Mouse (Mus musculus): Measurements from ENCODE around the gene Wfdc18. TPM values are rescaled to one million over a fixed set of nuclear protein-coding genes. Genes with fewer than 3 reads are reported as not detected.

Gene Wfdc18
- polyA plus RNA-seq, 1 experiment from 2014 or later, result not detected

DNA sequence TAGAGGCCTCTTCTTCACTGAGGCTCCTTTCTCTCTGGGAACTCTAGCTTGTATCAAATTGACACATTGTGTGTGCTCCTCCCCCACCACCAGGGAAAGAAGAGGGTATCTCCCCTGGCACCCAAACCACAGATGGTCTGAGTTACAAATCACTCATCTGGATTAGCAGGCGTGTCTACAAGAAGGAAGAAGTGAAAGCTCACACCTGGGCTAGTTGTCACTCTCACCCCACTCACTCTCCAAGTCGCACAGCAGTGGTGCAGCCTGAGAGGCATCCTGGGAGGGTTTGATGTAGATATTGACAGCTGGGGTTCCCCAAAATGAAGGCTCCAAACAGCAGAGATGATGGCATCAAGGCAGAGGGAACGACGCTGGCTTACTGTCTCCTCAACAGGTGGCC lies 37.3 kb downstream of the Wfdc18 start:
- no peak overlapping the region for H3K4me2 ChIP-seq
- H3K9ac ChIP-seq (replicated peaks), result no peak overlapping the region
- H3K9me3 ChIP-seq (replicated peaks), result no peaks in the 10 kb centered on the region
- no peak for ATAC-seq (ENCODE audit: low FRiP score)
- WGBS, result 79% methylated on average over 4 of the region's 4 CpGs
- H3K36me3 ChIP-seq, result no peaks in the 10 kb centered on the region
- peaks cover 6% of the 10 kb centered on the region for H3K27me3 ChIP-seq (replicated peaks)
- no peaks in the 10 kb centered on the region for H3K4me1 ChIP-seq
- H3K27ac ChIP-seq (replicated peaks), result no peak overlapping the region
- H3K4me3 ChIP-seq (replicated peaks), result no peak overlapping the region

DNA sequence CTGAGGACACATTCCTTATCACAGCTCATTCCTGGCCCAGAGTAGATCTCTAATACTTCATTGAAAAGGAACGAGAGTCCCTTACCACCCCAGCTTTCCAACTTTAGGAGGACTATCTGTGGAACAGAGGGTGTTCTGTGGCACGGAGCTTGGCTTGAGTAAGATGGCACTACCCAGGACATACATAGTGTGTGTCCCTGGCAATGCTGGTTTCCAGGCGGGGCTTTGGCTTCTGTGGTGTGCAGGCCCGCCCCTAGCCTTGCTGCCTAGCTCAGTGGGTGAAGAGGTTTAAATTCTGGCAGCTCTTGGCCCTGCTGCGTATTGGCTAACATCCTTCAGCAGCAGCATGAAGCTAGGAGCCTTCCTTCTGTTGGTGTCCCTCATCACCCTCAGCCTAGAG lies 37.9 kb downstream of the Wfdc18 start, which contains the start of gene Wfdc21:
Gene Wfdc21, plus strand, starts transcription at position 260 of the 400 bp plus-strand sequence.
- Histone ChIP-seq H3K9ac (replicated peaks) (no peak within 1 kb of the TSS), H3K4me3 (replicated peaks) (no peak within 1 kb of the TSS), H3K27ac (replicated peaks) (no peak within 1 kb of the TSS), H3K4me1 (no peaks in the 10 kb centered on the region), H3K36me3 (no peaks in the 10 kb centered on the region), H3K27me3 (replicated peaks) (peaks cover 8% of the 10 kb centered on the region), H3K9me3 (replicated peaks) (no peaks in the 10 kb centered on the region), H3K4me2 (no peak within 1 kb of the TSS)
- WGBS, result 88% methylated on average over 5 of the region's 5 CpGs
- no peak for ATAC-seq (ENCODE audit: low FRiP score)

DNA sequence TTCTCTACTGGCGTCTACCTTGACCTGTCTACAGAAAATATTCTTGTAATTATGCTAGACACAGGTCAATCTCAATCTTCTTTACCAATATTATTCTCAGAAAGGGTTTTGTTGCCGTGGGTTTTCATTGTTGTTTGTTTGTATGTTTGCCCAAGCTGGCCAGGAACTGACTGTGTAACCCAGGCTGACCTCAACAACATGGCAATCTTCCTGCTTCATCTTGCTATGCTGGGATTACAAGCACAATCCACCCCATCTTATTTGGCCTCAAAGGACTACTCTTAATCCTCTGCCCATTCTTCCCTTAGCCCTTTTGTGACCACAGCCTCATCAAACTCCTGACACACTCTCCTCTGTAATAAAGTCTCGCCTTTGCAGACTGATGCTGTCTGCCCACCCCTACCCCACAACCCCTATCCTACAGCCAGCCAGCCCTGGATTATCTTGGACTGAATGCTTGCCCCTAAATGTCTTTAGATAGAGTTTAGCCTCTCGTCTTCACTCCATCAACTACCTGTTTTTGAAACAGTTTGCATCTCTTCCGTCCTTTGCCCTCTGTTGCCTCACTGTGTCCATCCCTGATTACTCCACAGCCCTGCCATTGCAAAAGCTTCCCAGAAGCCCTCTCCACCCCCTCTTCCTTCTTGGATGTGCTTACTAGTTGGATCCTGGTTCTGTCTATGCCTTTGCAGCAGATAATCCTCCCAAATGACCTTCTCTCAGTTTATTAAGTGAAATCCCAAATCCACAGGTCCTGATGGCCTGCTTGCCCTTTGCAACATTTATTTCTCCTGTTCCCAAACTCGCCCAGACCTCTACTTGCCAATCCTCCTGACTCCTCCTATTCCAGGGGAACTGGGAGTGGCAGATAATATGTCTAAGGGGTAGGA lies 38.8 kb downstream of the Wfdc18 start:
- no peak for ATAC-seq (ENCODE audit: low FRiP score)
- H3K4me3 ChIP-seq (replicated peaks), result no peak overlapping the region
- no peak overlapping the region for H3K4me2 ChIP-seq
- no peaks in the 10 kb centered on the region for H3K36me3 ChIP-seq
- H3K9me3 ChIP-seq (replicated peaks), result no peaks in the 10 kb centered on the region
- H3K27ac ChIP-seq (replicated peaks), result no peak overlapping the region
- peaks cover 12% of the 10 kb centered on the region for H3K27me3 ChIP-seq (replicated peaks)
- no peak overlapping the region for H3K9ac ChIP-seq (replicated peaks)
- no peaks in the 10 kb centered on the region for H3K4me1 ChIP-seq
- 72% methylated on average over 6 of the region's 6 CpGs for WGBS

DNA sequence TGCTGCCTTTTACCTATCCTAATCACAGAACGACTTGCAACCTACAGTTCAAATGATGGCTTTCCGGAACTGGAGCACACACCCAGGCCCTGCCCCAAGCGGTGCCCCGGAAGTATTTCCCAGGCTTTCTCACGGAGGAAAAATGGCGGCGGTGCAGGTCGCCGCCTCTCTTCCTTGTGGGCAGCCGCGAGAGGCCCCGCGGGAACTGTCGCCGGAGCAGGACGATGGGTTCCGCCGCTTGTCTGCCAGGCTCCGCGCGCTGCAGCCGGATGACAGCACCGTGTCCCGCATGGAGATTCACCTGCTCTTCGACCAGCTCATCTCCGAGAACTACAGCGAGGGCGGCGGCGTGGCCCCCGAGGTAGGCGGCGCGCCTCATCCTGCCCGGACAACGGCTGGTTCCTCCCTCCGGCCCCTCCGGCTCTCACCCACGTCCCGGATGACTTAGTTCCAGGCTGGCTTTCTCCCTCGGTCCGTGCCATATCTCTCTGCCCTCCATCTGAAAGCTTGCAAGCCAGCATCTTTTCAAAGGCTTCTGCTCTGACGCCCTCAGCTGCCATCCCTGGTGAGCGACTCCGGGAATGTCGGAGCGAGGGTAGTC lies 44.9 kb downstream of the Wfdc18 start, which contains the start of gene Heatr6:
Gene Heatr6, plus strand, starts transcription at position 116 of the 601 bp plus-strand sequence.
- Histone ChIP-seq H3K9ac (replicated peaks) (peak within 1 kb of the TSS; percentile 78), H3K27me3 (replicated peaks) (peaks cover 7% of the 10 kb centered on the region; the same call in 1 of the 2 replicates), H3K27ac (replicated peaks) (peak within 1 kb of the TSS; percentile 95), H3K9me3 (replicated peaks) (no peaks in the 10 kb centered on the region), H3K4me3 (replicated peaks) (peak within 1 kb of the TSS; percentile 90), H3K4me1 (peaks cover 23% of the 10 kb centered on the region), H3K36me3 (peaks cover 24% of the 10 kb centered on the region), H3K4me2 (peak within 1 kb of the TSS; percentile 76)
- under 1% methylated on average over 47 of the region's 47 CpGs for WGBS
- ATAC-seq (ENCODE audit: low FRiP score), result peak; percentile 98

DNA sequence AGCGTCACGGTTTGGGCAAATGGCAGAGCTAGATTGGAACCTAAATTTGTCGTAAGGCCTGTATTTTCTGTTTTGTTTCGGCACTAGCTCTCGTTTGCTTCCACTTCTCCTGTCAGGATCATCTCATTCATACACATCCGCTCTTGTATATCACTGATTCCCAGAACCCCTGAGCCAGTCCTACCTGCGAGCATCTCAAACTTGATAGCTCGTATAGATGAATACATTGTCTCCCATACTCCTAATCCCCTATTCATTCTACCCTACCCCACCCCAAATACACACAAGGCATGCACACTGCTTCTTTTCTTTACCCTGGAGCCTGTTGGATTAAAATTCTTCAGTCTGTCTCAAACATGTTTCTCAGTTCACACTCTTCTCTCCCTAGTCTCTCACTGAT lies 45.4 kb downstream of the Wfdc18 start:
- Histone ChIP-seq H3K36me3 (peaks cover 29% of the 10 kb centered on the region), H3K27me3 (replicated peaks) (peaks cover 7% of the 10 kb centered on the region; the same call in 1 of the 2 replicates), H3K9ac (replicated peaks) (peak overlapping the region; percentile 78), H3K4me1 (peaks cover 23% of the 10 kb centered on the region), H3K27ac (replicated peaks) (peak overlapping the region; percentile 95), H3K4me3 (replicated peaks) (peak overlapping the region; percentile 90), H3K4me2 (peak overlapping the region; percentile 76), H3K9me3 (replicated peaks) (no peaks in the 10 kb centered on the region)
- ATAC-seq (ENCODE audit: low FRiP score), result peak; percentile 39; the same call in 1 of the 2 replicates
- WGBS, result 9% methylated on average over 8 of the region's 8 CpGs

Other genes starting within 250 kb of the Wfdc18 start
- gene Mmp28, start 245.9 kb upstream of the Wfdc18 start, polyA plus RNA-seq (2015; fragmentation: Nextera tagmentation; extraction: Ambion mirVana), result 3.9 and 4.6 TPM in 2 replicates
- gene Taf15, start 235.9 kb upstream of the Wfdc18 start, polyA plus RNA-seq (2015; fragmentation: Nextera tagmentation; extraction: Ambion mirVana), result 12.7 and 14.1 TPM in 2 replicates
- gene Heatr9, start 186.8 kb upstream of the Wfdc18 start, polyA plus RNA-seq (2015; fragmentation: Nextera tagmentation; extraction: Ambion mirVana), result not detected in 2 replicates
- 5.1 TPM in 1 of 2 replicates, not detected in the other for gene Ccl5, start 178.5 kb upstream of the Wfdc18 start, polyA plus RNA-seq (2015; fragmentation: Nextera tagmentation; extraction: Ambion mirVana)
- gene Ccl9, start 130.4 kb upstream of the Wfdc18 start, polyA plus RNA-seq (2015; fragmentation: Nextera tagmentation; extraction: Ambion mirVana), result 2.7 and 4.5 TPM in 2 replicates
- 2.8 and 4.4 TPM in 2 replicates for gene Ccl6, start 115.9 kb upstream of the Wfdc18 start, polyA plus RNA-seq (2015; fragmentation: Nextera tagmentation; extraction: Ambion mirVana)
- gene Rpl9-ps1, start 63.4 kb upstream of the Wfdc18 start, polyA plus RNA-seq (2015; fragmentation: Nextera tagmentation; extraction: Ambion mirVana), result not detected in 2 replicates
- 0.91 and 1.9 TPM in 2 replicates for gene Ccl3, start 59.7 kb upstream of the Wfdc18 start, polyA plus RNA-seq (2015; fragmentation: Nextera tagmentation; extraction: Ambion mirVana)
- gene Ccl4, start 46.4 kb upstream of the Wfdc18 start, polyA plus RNA-seq (2015; fragmentation: Nextera tagmentation; extraction: Ambion mirVana), result 1.1 and 1.5 TPM in 2 replicates
- 0.84 and 1.1 TPM in 2 replicates for gene Wfdc17, start 5.0 kb upstream of the Wfdc18 start, polyA plus RNA-seq (2015; fragmentation: Nextera tagmentation; extraction: Ambion mirVana)
- gene Wfdc21, start 37.9 kb downstream of the Wfdc18 start, polyA plus RNA-seq (2015; fragmentation: Nextera tagmentation; extraction: Ambion mirVana), result 0.41 and 2.0 TPM in 2 replicates
- 28.1 and 32.4 TPM in 2 replicates for gene Heatr6, start 44.7 kb downstream of the Wfdc18 start, polyA plus RNA-seq (2015; fragmentation: Nextera tagmentation; extraction: Ambion mirVana)
- 0.77 and 1.2 TPM in 2 replicates for gene Hnf1b, start 141.0 kb downstream of the Wfdc18 start, polyA plus RNA-seq (2015; fragmentation: Nextera tagmentation; extraction: Ambion mirVana)
- 21.6 and 23.9 TPM in 2 replicates for gene Ddx52, start 233.0 kb downstream of the Wfdc18 start, polyA plus RNA-seq (2015; fragmentation: Nextera tagmentation; extraction: Ambion mirVana)

Data from neural tube, embryonic 15.5 days (tissue).